Mouse (Mus musculus) midbrain, embryonic 16.5 days (tissue): ENCODE results near the gene Serpine1. TPM values are rescaled to one million over a fixed set of nuclear protein-coding genes. Genes with fewer than 3 reads are reported as not detected.
A peak's percentile ranks its signal among the peaks of the same experiment; 100 is the strongest.

ENCODE experiments used
- ATAC-seq: fragments of 200-750 bp; cut with Nextera tagmentation; 2 replicates; pipeline ENCODE4 v1.8.0; 2017; ENCODE audit warnings: moderate TSS enrichment
- H3K27ac ChIP-seq: fragments of 300-500 bp; sonication (generic); 2 replicates; pipeline ENCODE4 v1.5.1; 2014; ENCODE audit warnings: mild to moderate bottlenecking, low read length, mixed read lengths
- H3K27me3 ChIP-seq: fragments of 300-500 bp; sonication (generic); 2 replicates; pipeline ENCODE4 v1.6.1; 2014; ENCODE audit warnings: low read depth, low read length, mixed read lengths; ENCODE audit not compliant: control insufficient read depth, insufficient read depth
- H3K36me3 ChIP-seq: fragments of 300-500 bp; sonication (generic); 2 replicates; pipeline ENCODE4 v1.6.1; 2014; ENCODE audit warnings: mild to moderate bottlenecking, low read length, moderate library complexity, mixed read lengths; ENCODE audit not compliant: control insufficient read depth, insufficient read depth
- H3K4me1 ChIP-seq: fragments of 300-500 bp; sonication (generic); 2 replicates; pipeline ENCODE4 v1.6.1; 2014; ENCODE audit warnings: mild to moderate bottlenecking, low read length, mixed read lengths; ENCODE audit not compliant: control insufficient read depth, insufficient read depth
- H3K4me2 ChIP-seq: fragments of 300-500 bp; sonication (generic); 2 replicates; pipeline ENCODE4 v1.6.1; 2014; ENCODE audit warnings: mild to moderate bottlenecking, low read length, mixed read lengths
- H3K4me3 ChIP-seq: fragments of 300-500 bp; sonication (generic); 2 replicates; pipeline ENCODE4 v1.5.1; 2014; ENCODE audit warnings: low read depth, mild to moderate bottlenecking, low read length, moderate library complexity, mixed read lengths
- H3K9ac ChIP-seq: fragments of 300-500 bp; sonication (generic); 2 replicates; pipeline ENCODE4 v1.6.1; 2014; ENCODE audit warnings: low read depth, low read length, mixed read lengths
- H3K9me3 ChIP-seq: fragments of 300-500 bp; sonication (generic); replicated peaks from 2 replicates; pipeline ENCODE4 v1.6.1; 2014; ENCODE audit warnings: mild to moderate bottlenecking, low read length, mixed read lengths; ENCODE audit not compliant: control insufficient read depth, poor library complexity, severe bottlenecking
- WGBS: fragments of 180-500 bp; shearing (Covaris S2); extraction: QIAGEN DNeasy Blood & Tissue Kit; methylation state at CpG from one replicate; pipeline ENCODE4 v1.1.7; 2014; 5-methylcytosine and 5-hydroxymethylcytosine counted together
- polyA plus RNA-seq: library from polyadenylated mRNA; unstranded; fragments of >200 nt; fragmentation: Nextera tagmentation; extraction: Ambion mirVana; gene quantifications from 2 replicates; pipeline ENCODE4 v1.2.1, GENCODE M21; 2015

The Serpine1 gene
- polyA plus RNA-seq, 1 experiment from 2014 or later, result 0.41 TPM

- Histone ChIP-seq H3K4me1 (peaks cover 24% of the 10 kb centered on the region), H3K4me3 (peak overlapping the region; percentile 59), H3K9ac (peak overlapping the region; percentile 76), H3K27ac (peak overlapping the region; percentile 48), H3K9me3 (no peaks in the 10 kb centered on the region), H3K27me3 (peaks cover 13% of the 10 kb centered on the region), H3K36me3 (peaks cover 6% of the 10 kb centered on the region; the same call in 1 of the 2 replicates), H3K4me2 (peak overlapping the region; percentile 99)
- 0% methylated on average over 30 of the region's 33 CpGs for WGBS
- 0 out of 2 replicates have a peak, but pooled peaks have one; percentile 6 for ATAC-seq
Measured at GRCm38 (mm10) chr5:137032033-137032421, 40.0 kb downstream of the Serpine1 start.

- H3K27ac ChIP-seq, result peak overlapping the region; percentile 48
- H3K4me1 ChIP-seq, result peaks cover 24% of the 10 kb centered on the region
- ATAC-seq, result no peak
- under 1% methylated on average over 78 of the region's 78 CpGs for WGBS
- H3K36me3 ChIP-seq, result peaks cover 4% of the 10 kb centered on the region; the same call in 1 of the 2 replicates
- peak overlapping the region; percentile 59 for H3K4me3 ChIP-seq
- no peaks in the 10 kb centered on the region for H3K9me3 ChIP-seq
- H3K27me3 ChIP-seq, result peaks cover 19% of the 10 kb centered on the region
- peak overlapping the region; percentile 99 for H3K4me2 ChIP-seq
- peak overlapping the region; percentile 76 for H3K9ac ChIP-seq
Measured at GRCm38 (mm10) chr5:137031076-137032032, 40.7 kb downstream of the Serpine1 start.

- Histone ChIP-seq H3K4me2 (peak overlapping the region; percentile 99), H3K4me1 (peaks cover 28% of the 10 kb centered on the region), H3K4me3 (peak overlapping the region; percentile 59), H3K36me3 (peaks cover 2% of the 10 kb centered on the region; the same call in 1 of the 2 replicates), H3K9ac (peak overlapping the region; percentile 76), H3K9me3 (no peaks in the 10 kb centered on the region), H3K27ac (no peak overlapping the region), H3K27me3 (peaks cover 28% of the 10 kb centered on the region)
- 10% methylated on average over 22 of the region's 22 CpGs for WGBS
- no peak for ATAC-seq
Measured at GRCm38 (mm10) chr5:137030416-137030810, 41.7 kb downstream of the Serpine1 start.

- Histone ChIP-seq H3K9me3 (no peaks in the 10 kb centered on the region), H3K36me3 (no peaks in the 10 kb centered on the region), H3K27me3 (peaks cover 29% of the 10 kb centered on the region), H3K4me2 (peak overlapping the region; percentile 99), H3K9ac (peak overlapping the region; percentile 76), H3K4me3 (peak overlapping the region; percentile 59), H3K4me1 (peaks cover 31% of the 10 kb centered on the region), H3K27ac (peak overlapping the region; percentile 67)
- WGBS, result under 1% methylated on average over 51 of the region's 52 CpGs
- ATAC-seq, result peak; percentile 70
Measured at GRCm38 (mm10) chr5:137029643-137030415, 42.2 kb downstream of the Serpine1 start.

GRCm38 (mm10) chr5:137029273-137029585 lies 42.8 kb downstream of the Serpine1 start:
- 2% methylated on average over 8 of the region's 8 CpGs for WGBS
- Histone ChIP-seq H3K9ac (peak overlapping the region; percentile 33), H3K9me3 (no peaks in the 10 kb centered on the region), H3K4me3 (peak overlapping the region; percentile 59), H3K27ac (peak overlapping the region; percentile 67; the same call in 1 of the 2 replicates), H3K4me1 (peaks cover 31% of the 10 kb centered on the region), H3K4me2 (peak overlapping the region; percentile 99), H3K36me3 (no peaks in the 10 kb centered on the region), H3K27me3 (peaks cover 33% of the 10 kb centered on the region)
- ATAC-seq, result peak; percentile 10

GRCm38 (mm10) chr5:137028561-137029272 lies 43.4 kb downstream of the Serpine1 start:
- H3K9me3 ChIP-seq, result no peaks in the 10 kb centered on the region
- peak overlapping the region; percentile 5; the same call in 1 of the 2 replicates for H3K27ac ChIP-seq
- peaks cover 31% of the 10 kb centered on the region for H3K4me1 ChIP-seq
- 3% methylated on average over 27 of the region's 29 CpGs for WGBS
- H3K36me3 ChIP-seq, result no peaks in the 10 kb centered on the region
- peak overlapping the region; percentile 99 for H3K4me2 ChIP-seq
- H3K4me3 ChIP-seq, result peak overlapping the region; percentile 59
- ATAC-seq, result peak; percentile 21
- H3K9ac ChIP-seq, result peak overlapping the region; percentile 33
- peaks cover 36% of the 10 kb centered on the region for H3K27me3 ChIP-seq

GRCm38 (mm10) chr5:137026092-137026491 lies 46.0 kb downstream of the Serpine1 start, which contains the start of gene Vgf:
Vgf (plus strand) TSS chr5:137026392.
- H3K27ac ChIP-seq, result no peak within 1 kb of the TSS
- H3K9me3 ChIP-seq, result no peaks in the 10 kb centered on the region
- H3K4me1 ChIP-seq, result peaks cover 21% of the 10 kb centered on the region
- H3K36me3 ChIP-seq, result no peaks in the 10 kb centered on the region
- whole genome bisulfite sequencing, result 32% methylated on average over 4 of the region's 4 CpGs
- peak within 1 kb of the TSS; percentile 43 for H3K9ac ChIP-seq
- peak within 1 kb of the TSS; percentile 33 for H3K4me3 ChIP-seq
- peak within 1 kb of the TSS; percentile 55 for H3K4me2 ChIP-seq
- ATAC-seq, result no peak
- peaks cover 36% of the 10 kb centered on the region for H3K27me3 ChIP-seq

GRCm38 (mm10) chr5:137025132-137025531 lies 46.9 kb downstream of the Serpine1 start:
- H3K36me3 ChIP-seq, result no peaks in the 10 kb centered on the region
- H3K4me3 ChIP-seq, result peak overlapping the region; percentile 33
- no peaks in the 10 kb centered on the region for H3K9me3 ChIP-seq
- H3K27me3 ChIP-seq, result peaks cover 33% of the 10 kb centered on the region
- peak overlapping the region; percentile 55 for H3K4me2 ChIP-seq
- H3K9ac ChIP-seq, result peak overlapping the region; percentile 43
- H3K4me1 ChIP-seq, result peaks cover 13% of the 10 kb centered on the region
- no peak for ATAC-seq
- under 1% methylated on average over 23 of the region's 23 CpGs for WGBS
- H3K27ac ChIP-seq, result no peak overlapping the region
